Mouse (Mus musculus) liver, embryonic 12.5 days (tissue): Measurements from ENCODE around the gene Grrp1. TPM values are rescaled to one million over a fixed set of nuclear protein-coding genes. Genes with fewer than 3 reads are reported as not detected.

ENCODE experiments used
- ATAC-seq: fragments of 200-750 bp; cut with Nextera tagmentation; 2 replicates; pipeline ENCODE4 v1.8.0; 2017; ENCODE audit warnings: moderate number of reproducible peaks, mild to moderate bottlenecking, moderate library complexity
- H3K27ac ChIP-seq: fragments of 300-500 bp; sonication (generic); 2 replicates; pipeline ENCODE4 v1.5.1; 2016; ENCODE audit warnings: mild to moderate bottlenecking
- H3K27me3 ChIP-seq: fragments of 300-500 bp; sonication (generic); replicated peaks from 2 replicates; pipeline ENCODE4 v1.6.1; 2016; ENCODE audit warnings: mild to moderate bottlenecking, moderate library complexity
- H3K36me3 ChIP-seq: fragments of 300-500 bp; sonication (generic); 2 replicates; pipeline ENCODE4 v1.6.1; 2016; ENCODE audit warnings: mild to moderate bottlenecking, moderate library complexity
- H3K4me1 ChIP-seq: fragments of 300-500 bp; sonication (generic); 2 replicates; pipeline ENCODE4 v1.6.1; 2016
- H3K4me2 ChIP-seq: fragments of 300-500 bp; sonication (generic); 2 replicates; pipeline ENCODE4 v1.6.1; 2016; ENCODE audit warnings: mild to moderate bottlenecking, moderate library complexity
- H3K4me3 ChIP-seq: fragments of 300-500 bp; sonication (generic); 2 replicates; pipeline ENCODE4 v1.5.1; 2016; ENCODE audit warnings: mild to moderate bottlenecking, moderate library complexity
- H3K9ac ChIP-seq: fragments of 300-500 bp; sonication (generic); 2 replicates; pipeline ENCODE4 v1.6.1; 2016; ENCODE audit warnings: mild to moderate bottlenecking, moderate library complexity
- H3K9me3 ChIP-seq: fragments of 300-500 bp; sonication (generic); replicated peaks from 2 replicates; pipeline ENCODE4 v1.6.1; 2016; ENCODE audit warnings: mild to moderate bottlenecking, moderate library complexity
- WGBS: fragments of 180-500 bp; shearing (Covaris S2); methylation state at CpG from one replicate; pipeline ENCODE4 v1.1.7; 2016; ENCODE audit not compliant: insufficient replicate concordance; 5-methylcytosine and 5-hydroxymethylcytosine counted together
- polyA plus RNA-seq: library from polyadenylated mRNA; unstranded; fragments of >200 nt; fragmentation: Nextera tagmentation; extraction: Ambion mirVana; gene quantifications from 2 replicates; pipeline ENCODE4 v1.2.1, GENCODE M21; 2016

The Grrp1 gene
- polyA plus RNA-seq, 1 experiment from 2014 or later, result 1.8 TPM

GRCm38 (mm10) chr4:134234876-134235275, 19.0 kb downstream of the Grrp1 start:
- H3K4me1 ChIP-seq, result peaks cover 17% of the 10 kb centered on the region
- no peak overlapping the region for H3K27ac ChIP-seq
- no peak overlapping the region for H3K9ac ChIP-seq
- no peaks in the 10 kb centered on the region for H3K36me3 ChIP-seq
- no peak for ATAC-seq
- no peak overlapping the region for H3K4me3 ChIP-seq
- no peaks in the 10 kb centered on the region for H3K9me3 ChIP-seq
- WGBS, result 57% methylated on average over 5 of the region's 5 CpGs
- peaks cover 69% of the 10 kb centered on the region for H3K27me3 ChIP-seq
- no peak overlapping the region for H3K4me2 ChIP-seq

GRCm38 (mm10) chr4:134230431-134230830, 23.5 kb downstream of the Grrp1 start:
- no peak for ATAC-seq
- no peaks in the 10 kb centered on the region for H3K4me1 ChIP-seq
- H3K4me3 ChIP-seq, result no peak overlapping the region
- no peak overlapping the region for H3K9ac ChIP-seq
- 36% methylated on average over 8 of the region's 8 CpGs for WGBS
- no peak overlapping the region for H3K27ac ChIP-seq
- H3K36me3 ChIP-seq, result no peaks in the 10 kb centered on the region
- no peaks in the 10 kb centered on the region for H3K9me3 ChIP-seq
- peaks cover 44% of the 10 kb centered on the region for H3K27me3 ChIP-seq
- H3K4me2 ChIP-seq, result no peak overlapping the region; the same call in 1 of the 2 replicates

- Histone ChIP-seq H3K27ac (no peak within 1 kb of the TSS), H3K4me1 (peaks cover 10% of the 10 kb centered on the region), H3K9me3 (no peaks in the 10 kb centered on the region), H3K36me3 (no peaks in the 10 kb centered on the region), H3K4me3 (no peak within 1 kb of the TSS), H3K4me2 (no peak within 1 kb of the TSS), H3K27me3 (peaks cover 32% of the 10 kb centered on the region), H3K9ac (no peak within 1 kb of the TSS)
- 55% methylated on average over 8 of the region's 8 CpGs for WGBS
- no peak for ATAC-seq
These were observed 26.7 kb downstream of the Grrp1 start, which contains the start of gene Catsper4 for GRCm38 (mm10) chr4:134227194-134227593. TSS of gene Catsper4 (minus strand) at chr4:134227383.

GRCm38 (mm10) chr4:134222793-134223600, 30.9 kb downstream of the Grrp1 start:
- 45% methylated on average over 11 of the region's 11 CpGs for WGBS
- Histone ChIP-seq H3K27me3 (peaks cover 33% of the 10 kb centered on the region), H3K27ac (no peak overlapping the region), H3K9ac (no peak overlapping the region), H3K9me3 (no peaks in the 10 kb centered on the region), H3K4me1 (peaks cover 10% of the 10 kb centered on the region), H3K4me3 (no peak overlapping the region), H3K4me2 (no peak overlapping the region), H3K36me3 (no peaks in the 10 kb centered on the region)
- ATAC-seq, result peak; percentile 51; the same call in 1 of the 2 replicates

- Histone ChIP-seq H3K27me3 (peaks cover 18% of the 10 kb centered on the region), H3K9me3 (no peaks in the 10 kb centered on the region), H3K4me3 (no peak overlapping the region), H3K27ac (no peak overlapping the region), H3K4me1 (no peaks in the 10 kb centered on the region), H3K36me3 (no peaks in the 10 kb centered on the region), H3K4me2 (no peak overlapping the region), H3K9ac (no peak overlapping the region)
- no peak for ATAC-seq
- 52% methylated on average over 6 of the region's 6 CpGs for WGBS
These were observed 47.3 kb downstream of the Grrp1 start for GRCm38 (mm10) chr4:134206488-134207053.

GRCm38 (mm10) chr4:134203340-134203896, 50.5 kb downstream of the Grrp1 start:
- no peak overlapping the region for H3K27ac ChIP-seq
- no peak overlapping the region for H3K9ac ChIP-seq
- 52% methylated on average over 17 of the region's 17 CpGs for WGBS
- H3K4me2 ChIP-seq, result no peak overlapping the region
- no peaks in the 10 kb centered on the region for H3K9me3 ChIP-seq
- H3K27me3 ChIP-seq, result peaks cover 5% of the 10 kb centered on the region; the same call in 1 of the 2 replicates
- H3K36me3 ChIP-seq, result no peaks in the 10 kb centered on the region
- H3K4me3 ChIP-seq, result no peak overlapping the region
- no peak for ATAC-seq
- no peaks in the 10 kb centered on the region for H3K4me1 ChIP-seq

- 76% methylated on average over 4 of the region's 4 CpGs for WGBS
- no peak for ATAC-seq
These were observed 51.0 kb downstream of the Grrp1 start, which contains the start of gene Gm7534 for GRCm38 (mm10) chr4:134202904-134203303. TSS of gene Gm7534 (minus strand) at chr4:134203004.

More at GRCm38 (mm10) chr4:134202904-134203303, 51.0 kb downstream of the Grrp1 start, which contains the start of gene Gm7534:
- Histone ChIP-seq H3K4me2 (no peak within 1 kb of the TSS), H3K9me3 (no peaks in the 10 kb centered on the region), H3K4me3 (no peak within 1 kb of the TSS), H3K4me1 (no peaks in the 10 kb centered on the region), H3K9ac (no peak within 1 kb of the TSS), H3K27ac (no peak within 1 kb of the TSS), H3K27me3 (0 out of 2 replicates have a peak, but pooled peaks cover 3% of the 10 kb centered on the region), H3K36me3 (no peaks in the 10 kb centered on the region)

Other genes with a start within 250 kb of the Grrp1 start
- 4.2 and 5.8 TPM in 2 replicates for gene Lin28a, start 235.3 kb downstream of the Grrp1 start, polyA plus RNA-seq
- not detected in 2 replicates for gene Zfp683, start 200.3 kb downstream of the Grrp1 start, polyA plus RNA-seq
- gene Crybg2, start 193.3 kb downstream of the Grrp1 start, polyA plus RNA-seq, result 0.71 and 0.82 TPM in 2 replicates
- gene Cd52, start 159.0 kb downstream of the Grrp1 start, polyA plus RNA-seq, result 18.5 and 21.5 TPM in 2 replicates
- 3.4 and 3.7 TPM in 2 replicates for gene Ubxn11, start 151.5 kb downstream of the Grrp1 start, polyA plus RNA-seq
- 187 and 205 TPM in 2 replicates for gene Sh3bgrl3, start 125.3 kb downstream of the Grrp1 start, polyA plus RNA-seq
- gene Cep85, start 67.0 kb downstream of the Grrp1 start, polyA plus RNA-seq, result 37.5 and 38.0 TPM in 2 replicates
- not detected in 2 replicates for gene Gm7534, start 51.1 kb downstream of the Grrp1 start, polyA plus RNA-seq
- not detected in 2 replicates for gene Catsper4, start 26.7 kb downstream of the Grrp1 start, polyA plus RNA-seq
- gene Cnksr1, start 15.7 kb downstream of the Grrp1 start, polyA plus RNA-seq, result 0.19 TPM in 1 of 2 replicates, not detected in the other
- gene E130218I03Rik, start 10.4 kb downstream of the Grrp1 start, polyA plus RNA-seq, result 0.30 and 0.48 TPM in 2 replicates
- gene Zfp593, start 8.5 kb downstream of the Grrp1 start, polyA plus RNA-seq, result 15.7 and 16.5 TPM in 2 replicates
- gene Gm30191, start 7.2 kb downstream of the Grrp1 start, polyA plus RNA-seq, result not detected in 2 replicates
- 14.9 and 16.4 TPM in 2 replicates for gene Pdik1l, start 33.8 kb upstream of the Grrp1 start, polyA plus RNA-seq
- 0.20 and 0.23 TPM in 2 replicates for gene Trim63, start 61.0 kb upstream of the Grrp1 start, polyA plus RNA-seq
- not detected in 2 replicates for gene Slc30a2, start 89.1 kb upstream of the Grrp1 start, polyA plus RNA-seq
- gene Extl1, start 129.7 kb upstream of the Grrp1 start, polyA plus RNA-seq, result 0.25 and 0.36 TPM in 2 replicates
- 4.7 and 5.2 TPM in 2 replicates for gene Pafah2, start 142.2 kb upstream of the Grrp1 start, polyA plus RNA-seq
- 558 and 570 TPM in 2 replicates for gene Stmn1, start 214.2 kb upstream of the Grrp1 start, polyA plus RNA-seq
- 6.5 and 7.2 TPM in 2 replicates for gene Paqr7, start 242.6 kb upstream of the Grrp1 start, polyA plus RNA-seq